Comparison of ENCODE assay signal across 17 mouse cellular contexts in genomic region chr11:8625915-8626604, GRCm38 (mm10). TPM values are rescaled to one million over a fixed set of nuclear protein-coding genes. Genes with fewer than 3 reads are reported as not detected.
DNase-seq lines count a peak whose midpoint lies in the region; ATAC-seq lines count a peak whose summit lies in the region.
"Had no signal": no experiment of that assay in that cellular context is flagged by ENCODE, and none has a peak within 500 bp of the region (broad histone marks: within the 10 kb centered on the region; RNA-seq: fewer than 3 reads in every experiment).

No protein-coding gene starts in this region.

- intact Hi-C loops in left cerebral cortex, postnatal 4 days (cut with DNase I): no loop called here

- no peak overlapping the region for H3K9ac ChIP-seq in limb, embryonic 11.5 days (ENCODE audit: low read length)
- H3K9ac ChIP-seq: forebrain, embryonic 15.5 days; heart, embryonic 12.5 days; neural tube, embryonic 13.5 days had no signal

- no peaks in the 10 kb centered on the region for H3K36me3 ChIP-seq in limb, embryonic 11.5 days (ENCODE audit: control insufficient read depth, insufficient read depth, low read length)
- H3K36me3 ChIP-seq: forebrain, embryonic 15.5 days; heart, embryonic 12.5 days; neural tube, embryonic 13.5 days had no signal

- ATAC-seq in limb, embryonic 11.5 days (ENCODE audit: insufficient number of reproducible peaks, low FRiP score, low TSS enrichment, low read depth): no peak
- ATAC-seq: midbrain, embryonic 16.5 days had no signal

- DNase-seq in heart, adult 11 months: peak; percentile 73
- no peak for DNase-seq in heart, postnatal 4 days
- DNase-seq in 3T3-L1 (ENCODE audit: low read depth, low spot score): peak; percentile 47
- DNase-seq in ZHBTc4 (ENCODE audit: low read depth, low spot score): peak; percentile 57
- no peak for DNase-seq in limb, embryonic 11.5 days (ENCODE audit: low spot score)
- DNase-seq in left cerebral cortex, postnatal 4 days: no peak
- DNase-seq in adrenal gland, postnatal 25 days: no peak
- DNase-seq in gastrocnemius, postnatal 25 days: no peak
- DNase-seq: cerebellum, adult 11 months; gastrocnemius, postnatal 10 days; kidney, adult 9 months; layer of hippocampus, adult 9-11 months; spleen, adult 18-20 months had no signal

- no peaks in the 10 kb centered on the region for H3K27me3 ChIP-seq in limb, embryonic 11.5 days (ENCODE audit: control insufficient read depth, insufficient read depth, low read length)
- H3K27me3 ChIP-seq: forebrain, embryonic 15.5 days had no signal

- H3K27ac ChIP-seq in limb, embryonic 11.5 days (replicated peaks; ENCODE audit: low read depth, low read length): peak overlapping the region; percentile 70
- H3K27ac ChIP-seq: forebrain, embryonic 15.5 days; neural tube, embryonic 13.5 days had no signal

- 40% methylated on average over 10 of the region's 10 CpGs for WGBS in limb, embryonic 11.5 days

- H3K4me2 ChIP-seq in limb, embryonic 11.5 days (ENCODE audit: low read depth, severe bottlenecking): no peak overlapping the region
- H3K4me2 ChIP-seq: forebrain, embryonic 15.5 days had no signal

- H3K9me3 ChIP-seq in limb, embryonic 11.5 days (ENCODE audit: control insufficient read depth, low read length): no peaks in the 10 kb centered on the region
- H3K9me3 ChIP-seq: forebrain, embryonic 15.5 days; heart, embryonic 12.5 days; neural tube, embryonic 13.5 days had no signal

- peaks cover 35% of the 10 kb centered on the region for H3K4me1 ChIP-seq in limb, embryonic 11.5 days (ENCODE audit: control insufficient read depth, insufficient read depth, low read length)

- no peak overlapping the region for H3K4me3 ChIP-seq in limb, embryonic 11.5 days (ENCODE audit: low read depth, low read length)
- H3K4me3 ChIP-seq: forebrain, embryonic 15.5 days; heart, embryonic 12.5 days; neural tube, embryonic 13.5 days had no signal

RNA-seq across cellular contexts. Expression of gene Tns3, which starts 38.3 kb away (rescaled TPM):
- total RNA-seq in heart, postnatal 4 days (2021): 10 to 100 TPM; 32.5 to 37.1 TPM
- 26.0 and 26.7 TPM in 2 replicates for polyA plus RNA-seq in limb, embryonic 11.5 days (2014; fragmentation: Nextera tagmentation; extraction: Ambion mirVana)
- total RNA-seq in left cerebral cortex, postnatal 4 days (2021): 10 to 100 TPM; 19.5 to 21.4 TPM
- total RNA-seq in adrenal gland, postnatal 25 days (2021): 52.2 and 71.1 TPM in 2 replicates
- total RNA-seq in gastrocnemius, postnatal 25 days (2021): 1 to 10 TPM; 6.6 to 7.1 TPM

Comparison
In these comparisons a context has a peak if more than half of its experiments do, and no peak if none do; other contexts are left out.
1. DNase-seq: peak in heart, adult 11 months (single experiment), 3T3-L1 (single experiment) and ZHBTc4 (single experiment); none in heart, postnatal 4 days (single experiment), limb, embryonic 11.5 days (single experiment), left cerebral cortex, postnatal 4 days (single experiment), adrenal gland, postnatal 25 days (single experiment) and gastrocnemius, postnatal 25 days (single experiment).